Mouse (Mus musculus) heart, embryonic 10.5 days (tissue): ENCODE data around the gene Xpr1. TPM values are rescaled to one million over a fixed set of nuclear protein-coding genes. Genes with fewer than 3 reads are reported as not detected.

Source experiments
- DNase-seq: peaks from one replicate; pipeline ENCODE4 v3.0.0-alpha.2; 2017; ENCODE audit warnings: low spot score
- H3K27ac ChIP-seq: fragments of 300-500 bp; sonication (generic); 2 replicates; pipeline ENCODE4 v1.5.1; 2016; ENCODE audit warnings: mild to moderate bottlenecking
- H3K27me3 ChIP-seq: fragments of 300-500 bp; sonication (generic); 2 replicates; pipeline ENCODE4 v1.6.1; 2016; ENCODE audit warnings: mild to moderate bottlenecking; ENCODE audit not compliant: poor library complexity, insufficient read depth, severe bottlenecking
- H3K36me3 ChIP-seq: fragments of 300-500 bp; sonication (generic); 2 replicates; pipeline ENCODE4 v1.6.1; 2016; ENCODE audit warnings: mild to moderate bottlenecking, moderate library complexity
- H3K4me1 ChIP-seq: fragments of 300-500 bp; sonication (generic); 2 replicates; pipeline ENCODE4 v1.6.1; 2016; ENCODE audit warnings: mild to moderate bottlenecking
- H3K4me3 ChIP-seq: fragments of 300-500 bp; sonication (generic); 2 replicates; pipeline ENCODE4 v1.5.1; 2016; ENCODE audit warnings: mild to moderate bottlenecking, moderate library complexity
- H3K9me3 ChIP-seq: fragments of 300-500 bp; sonication (generic); 2 replicates; pipeline ENCODE4 v1.6.1; 2016; ENCODE audit warnings: mild to moderate bottlenecking, moderate library complexity
- WGBS: fragments of 180-500 bp; shearing (Covaris S2); methylation state at CpG from one replicate; pipeline ENCODE4 v1.1.7; 2016; 5-methylcytosine and 5-hydroxymethylcytosine counted together
- polyA plus RNA-seq: library from polyadenylated mRNA; unstranded; fragments of >200 nt; fragmentation: Nextera tagmentation; extraction: Ambion mirVana; gene quantifications from 2 replicates; pipeline ENCODE4 v1.2.1, GENCODE M21; 2016

The Xpr1 gene
- polyA plus RNA-seq, 1 experiment from 2014 or later, result 9.6 TPM

DNA sequence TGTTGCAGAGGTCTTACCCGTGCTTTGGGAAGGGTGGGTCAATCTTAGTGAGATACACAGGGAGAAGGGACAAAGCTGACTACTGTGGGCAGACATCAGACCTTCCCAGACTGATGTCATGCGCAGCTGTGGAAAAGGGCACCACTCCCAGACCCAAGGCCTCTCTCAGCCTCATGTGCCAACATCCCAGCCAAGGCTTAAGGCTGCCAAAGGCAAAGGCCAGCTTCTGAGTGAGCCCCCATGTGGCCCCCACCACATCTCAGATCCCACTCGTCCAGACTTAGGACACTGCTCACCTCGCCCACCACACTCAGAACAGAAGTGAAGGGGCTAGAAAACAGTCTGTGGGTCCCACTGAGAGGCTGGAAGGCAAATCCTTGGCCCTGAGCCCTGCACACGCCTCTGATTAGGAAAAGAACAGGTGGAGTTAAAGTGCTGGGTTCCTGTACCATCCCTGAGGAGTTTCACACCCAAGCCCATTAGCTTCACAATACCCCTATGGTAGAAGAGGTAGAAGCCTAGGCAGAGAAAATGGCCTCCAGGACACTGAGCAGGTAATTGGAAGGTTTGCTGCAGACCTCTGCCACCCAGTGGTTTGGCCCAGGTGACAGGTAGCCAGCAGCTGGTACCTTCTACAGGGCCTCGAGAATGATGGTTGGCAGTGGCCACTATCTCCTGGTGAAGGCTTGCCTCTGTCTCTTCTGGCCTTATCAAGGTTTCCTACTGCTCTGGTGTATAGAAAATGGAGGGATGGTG is 177.1 kb downstream of the Xpr1 start:
- H3K27ac ChIP-seq, result no peak overlapping the region
- H3K27me3 ChIP-seq, result no peaks in the 10 kb centered on the region
- H3K4me1 ChIP-seq, result peaks cover 81% of the 10 kb centered on the region
- H3K9me3 ChIP-seq, result no peaks in the 10 kb centered on the region
- H3K36me3 ChIP-seq, result peaks cover 46% of the 10 kb centered on the region
- WGBS, result 76% methylated on average over 6 of the region's 6 CpGs
- H3K4me3 ChIP-seq, result no peak overlapping the region
- DNase-seq, result no peak

DNA sequence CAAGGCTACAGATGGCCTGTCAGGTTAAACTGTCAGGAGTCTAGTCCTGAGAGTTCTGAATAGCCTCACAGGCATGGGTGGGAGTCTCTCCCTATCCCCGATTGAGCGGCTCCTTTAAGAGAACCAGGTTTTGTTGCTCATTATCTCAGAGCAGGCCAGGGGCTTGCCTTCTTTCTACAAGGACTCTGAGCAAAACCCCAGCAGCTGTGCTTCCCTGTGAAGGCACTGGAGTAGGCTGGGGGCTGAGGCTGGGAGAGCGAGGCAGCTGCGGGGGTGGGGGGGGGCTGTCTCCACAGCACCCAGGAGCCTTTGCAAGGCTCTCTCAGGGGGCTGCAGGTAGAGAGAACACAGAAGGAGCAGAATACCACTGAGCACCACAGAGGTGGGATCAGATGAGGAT is 178.0 kb downstream of the Xpr1 start:
- H3K27me3 ChIP-seq, result no peaks in the 10 kb centered on the region
- WGBS, result 64% methylated on average over 4 of the region's 4 CpGs
- H3K4me3 ChIP-seq, result no peak overlapping the region
- H3K4me1 ChIP-seq, result peaks cover 82% of the 10 kb centered on the region
- peak overlapping the region; percentile 24; the same call in 1 of the 2 replicates for H3K27ac ChIP-seq
- no peaks in the 10 kb centered on the region for H3K9me3 ChIP-seq
- no peak for DNase-seq
- peaks cover 46% of the 10 kb centered on the region for H3K36me3 ChIP-seq

DNA sequence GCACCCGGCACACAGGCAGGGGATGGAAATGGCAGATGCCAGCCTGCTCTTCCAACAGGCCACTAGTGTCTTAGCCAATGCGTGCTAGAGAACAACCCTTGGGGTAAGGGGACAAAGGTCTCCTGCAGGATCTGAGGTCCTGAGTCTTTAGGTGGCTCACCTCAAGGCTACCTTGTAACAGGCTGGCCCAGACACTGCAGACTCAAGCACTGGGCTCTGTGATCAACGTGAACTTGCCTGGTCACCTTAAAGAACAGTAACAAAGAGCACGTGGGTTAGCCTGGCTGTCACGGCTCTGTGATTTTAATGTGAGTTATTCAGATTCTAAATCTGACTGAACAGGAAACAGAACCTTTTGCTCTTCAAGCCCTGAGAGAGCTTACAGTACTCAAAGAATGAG is 179.1 kb downstream of the Xpr1 start:
- Histone ChIP-seq H3K36me3 (peaks cover 46% of the 10 kb centered on the region), H3K4me1 (peaks cover 90% of the 10 kb centered on the region), H3K27me3 (no peaks in the 10 kb centered on the region), H3K9me3 (no peaks in the 10 kb centered on the region), H3K27ac (no peak overlapping the region), H3K4me3 (no peak overlapping the region)
- DNase-seq, result no peak
- 83% methylated on average over 5 of the region's 5 CpGs for WGBS

DNA sequence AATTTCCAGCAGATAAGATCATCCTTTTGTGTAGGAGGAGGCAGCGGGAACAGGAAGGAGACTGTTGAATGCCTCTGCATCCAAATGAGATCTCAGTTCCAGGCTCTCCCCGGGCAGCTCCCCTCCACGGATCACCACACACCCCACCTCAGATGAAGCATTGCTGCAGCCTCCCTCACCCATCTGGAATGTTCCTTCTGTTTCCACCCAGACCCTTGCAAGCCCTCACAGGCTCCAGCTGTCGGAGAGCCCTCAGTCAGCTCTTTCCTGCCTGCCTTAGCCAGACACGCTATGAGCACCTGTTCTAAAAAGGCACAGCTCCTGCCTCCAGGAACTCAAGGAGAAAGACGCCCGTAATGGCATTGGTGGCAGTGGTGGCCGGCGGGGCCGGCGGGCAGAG is 179.8 kb downstream of the Xpr1 start:
- Histone ChIP-seq H3K36me3 (peaks cover 52% of the 10 kb centered on the region), H3K27ac (peak overlapping the region; percentile 78), H3K4me3 (no peak overlapping the region), H3K4me1 (peaks cover 96% of the 10 kb centered on the region), H3K9me3 (no peaks in the 10 kb centered on the region), H3K27me3 (no peaks in the 10 kb centered on the region)
- WGBS, result 60% methylated on average over 11 of the region's 11 CpGs
- DNase-seq, result no peak

DNA sequence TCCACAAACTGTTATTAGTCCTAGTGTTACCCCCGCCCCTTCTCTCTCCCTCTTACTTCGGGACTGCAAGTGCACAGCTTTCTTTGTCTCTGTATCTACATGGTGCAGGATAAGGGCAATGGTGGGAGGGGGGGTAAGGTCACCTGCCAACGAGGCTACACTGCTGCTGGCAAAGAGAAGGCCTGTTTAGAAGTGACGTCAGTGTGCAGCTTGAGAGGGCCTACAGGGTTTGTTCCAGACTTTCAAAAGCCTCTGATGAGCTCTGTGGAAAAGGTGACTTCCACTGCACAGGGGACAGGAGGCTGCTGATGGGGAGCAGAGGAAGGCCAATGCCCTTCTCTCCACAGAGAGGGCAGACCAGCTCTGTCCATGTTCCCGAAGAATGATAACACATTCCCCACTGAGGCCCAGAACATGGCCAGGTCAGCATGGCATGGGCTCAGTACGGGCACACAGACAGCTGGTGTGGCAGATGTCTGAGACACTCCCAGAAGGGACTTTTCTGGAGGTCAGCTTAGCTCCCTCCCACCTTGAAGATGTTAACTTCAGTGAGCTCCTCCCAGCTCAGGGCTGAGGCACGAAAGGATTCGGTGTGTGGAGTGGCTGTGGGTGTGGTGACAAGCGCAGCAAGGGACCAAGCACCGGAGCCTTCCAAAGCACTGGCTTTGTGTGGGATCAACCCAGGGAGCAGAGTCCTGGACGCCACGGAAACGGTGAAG is 180.8 kb downstream of the Xpr1 start:
- H3K36me3 ChIP-seq, result peaks cover 52% of the 10 kb centered on the region
- no peak overlapping the region for H3K4me3 ChIP-seq
- H3K27ac ChIP-seq, result peak overlapping the region; percentile 78
- 49% methylated on average over 13 of the region's 13 CpGs for WGBS
- H3K4me1 ChIP-seq, result peaks cover 92% of the 10 kb centered on the region
- no peak for DNase-seq
- H3K27me3 ChIP-seq, result no peaks in the 10 kb centered on the region
- H3K9me3 ChIP-seq, result no peaks in the 10 kb centered on the region

DNA sequence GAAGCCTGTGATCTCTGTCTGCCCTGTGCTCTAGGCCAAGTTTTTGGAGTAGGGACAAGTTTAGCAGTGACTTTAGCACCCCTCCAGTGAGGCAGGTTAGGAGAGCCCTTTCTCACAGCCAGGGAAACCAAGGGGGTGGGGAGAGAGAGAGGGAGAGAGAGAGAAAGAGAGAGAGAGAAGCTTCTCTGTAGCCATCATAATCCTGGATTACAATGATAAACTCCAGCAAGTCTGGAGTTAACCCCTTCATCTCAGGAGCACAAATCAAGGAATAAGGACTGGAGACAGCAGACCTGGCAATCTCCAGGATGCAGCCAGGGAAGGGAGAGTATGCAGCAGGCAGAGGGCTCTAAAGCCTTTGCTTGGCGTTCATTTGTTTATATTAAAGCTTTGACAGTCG is 181.6 kb downstream of the Xpr1 start:
- H3K4me1 ChIP-seq, result peaks cover 91% of the 10 kb centered on the region
- no peak for DNase-seq
- H3K27me3 ChIP-seq, result no peaks in the 10 kb centered on the region
- H3K4me3 ChIP-seq, result no peak overlapping the region
- H3K9me3 ChIP-seq, result no peaks in the 10 kb centered on the region
- 44% methylated on average over 2 of the region's 2 CpGs for WGBS
- H3K36me3 ChIP-seq, result peaks cover 49% of the 10 kb centered on the region
- H3K27ac ChIP-seq, result peak overlapping the region; percentile 78

DNA sequence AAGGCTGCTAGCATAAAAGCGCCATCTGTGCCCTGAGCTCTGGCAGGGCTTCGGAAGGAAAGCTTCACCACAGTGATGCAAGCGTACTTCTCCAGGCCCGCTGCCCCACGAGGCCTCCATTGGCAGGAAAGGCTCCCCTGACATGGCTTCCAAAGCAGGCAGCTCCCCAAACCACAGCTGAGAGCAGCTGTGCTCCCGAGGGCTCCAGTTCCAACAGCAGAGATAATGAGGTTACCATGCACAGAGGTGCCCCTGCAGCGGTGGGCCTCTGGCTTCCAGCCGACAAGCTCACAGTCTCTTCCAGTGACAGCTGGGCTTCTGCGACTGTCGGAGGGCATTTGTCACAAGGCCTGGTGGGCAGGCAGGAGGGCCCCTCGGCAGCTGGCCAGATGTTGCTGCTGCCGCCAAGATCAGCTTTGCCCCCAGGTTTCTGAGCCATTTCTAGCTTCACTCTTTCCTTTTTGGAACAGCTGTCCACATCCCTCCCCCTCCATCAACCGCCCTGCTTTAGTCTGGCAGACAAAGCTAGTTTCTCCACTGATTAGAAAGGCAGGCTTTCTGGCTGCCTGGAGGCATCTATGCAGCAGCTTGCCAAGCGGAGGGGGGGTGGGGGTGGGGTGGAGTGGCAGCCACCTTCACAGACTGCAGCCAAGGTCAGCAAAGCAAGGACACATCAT is 183.1 kb downstream of the Xpr1 start:
- peak overlapping the region; percentile 93 for H3K27ac ChIP-seq
- H3K9me3 ChIP-seq, result no peaks in the 10 kb centered on the region
- peaks cover 90% of the 10 kb centered on the region for H3K4me1 ChIP-seq
- peak overlapping the region; percentile 25 for H3K4me3 ChIP-seq
- H3K36me3 ChIP-seq, result peaks cover 34% of the 10 kb centered on the region
- peak; percentile 84 for DNase-seq
- no peaks in the 10 kb centered on the region for H3K27me3 ChIP-seq
- WGBS, result 33% methylated on average over 14 of the region's 14 CpGs

DNA sequence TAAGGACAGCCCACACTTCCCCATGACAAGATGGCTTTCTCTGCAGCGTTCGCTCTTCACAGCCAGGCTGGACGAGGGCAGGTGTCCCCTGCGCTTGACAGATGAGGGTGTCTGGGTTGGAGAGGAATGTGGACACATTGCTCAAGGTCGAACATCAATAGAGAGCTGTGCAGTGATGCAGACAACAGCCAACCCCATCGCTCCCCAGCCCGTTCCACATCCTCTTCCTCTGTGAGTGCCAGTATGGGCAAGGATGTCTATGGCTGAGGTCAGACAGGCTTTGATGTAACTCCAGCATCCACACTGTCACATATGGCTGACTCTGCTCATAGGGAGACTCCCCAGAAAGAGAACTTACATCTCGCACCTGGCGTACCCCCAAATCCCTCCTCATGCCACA is 183.8 kb downstream of the Xpr1 start:
- WGBS, result 70% methylated on average over 9 of the region's 9 CpGs
- no peaks in the 10 kb centered on the region for H3K27me3 ChIP-seq
- peaks cover 83% of the 10 kb centered on the region for H3K4me1 ChIP-seq
- no peaks in the 10 kb centered on the region for H3K9me3 ChIP-seq
- peak overlapping the region; percentile 93 for H3K27ac ChIP-seq
- peaks cover 33% of the 10 kb centered on the region for H3K36me3 ChIP-seq
- DNase-seq, result no peak
- peak overlapping the region; percentile 12; the same call in 1 of the 2 replicates for H3K4me3 ChIP-seq

DNA sequence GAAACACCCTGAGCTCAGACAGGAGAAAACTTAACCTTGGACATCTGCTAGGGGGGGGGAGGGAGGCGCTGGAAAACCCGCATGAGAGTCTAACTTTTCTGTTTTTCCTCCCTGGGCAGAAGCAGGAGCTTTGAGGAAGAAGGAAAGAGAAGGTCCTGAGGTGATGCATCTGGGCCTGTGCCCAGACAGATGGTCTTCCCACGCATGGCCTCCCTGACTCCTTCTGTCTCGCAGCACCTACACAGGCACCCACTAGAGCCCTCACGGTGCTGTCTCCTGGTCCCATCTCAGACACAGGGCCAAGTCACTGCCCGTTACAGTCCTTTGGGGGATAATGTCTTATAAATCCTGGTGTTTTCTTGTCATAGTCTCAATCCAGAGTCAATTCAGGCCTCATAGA is 184.4 kb downstream of the Xpr1 start:
- H3K36me3 ChIP-seq, result peaks cover 31% of the 10 kb centered on the region
- H3K27ac ChIP-seq, result peak overlapping the region; percentile 62
- 79% methylated on average over 6 of the region's 6 CpGs for WGBS
- H3K9me3 ChIP-seq, result no peaks in the 10 kb centered on the region
- H3K4me3 ChIP-seq, result no peak overlapping the region
- H3K27me3 ChIP-seq, result no peaks in the 10 kb centered on the region
- peaks cover 78% of the 10 kb centered on the region for H3K4me1 ChIP-seq
- no peak for DNase-seq

DNA sequence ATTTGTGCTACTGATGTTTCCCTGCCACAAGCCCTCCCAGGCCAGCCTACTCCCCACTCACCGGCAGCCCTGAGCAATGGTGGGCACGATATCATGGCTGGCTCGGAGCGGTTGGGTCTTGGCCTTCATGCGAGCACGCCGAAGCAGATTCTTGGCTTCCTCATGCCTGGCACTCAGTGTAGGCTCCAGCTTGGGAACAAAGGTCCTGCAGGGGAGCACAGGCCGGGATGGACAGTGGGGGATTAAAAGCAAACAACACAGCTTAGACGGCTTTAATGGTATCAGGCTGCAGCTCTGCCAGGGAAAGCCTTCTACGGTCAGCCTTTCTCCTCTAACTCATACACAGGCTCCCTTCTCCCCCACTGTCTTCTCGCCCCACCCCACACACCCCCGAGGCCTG is 184.8 kb downstream of the Xpr1 start:
- Histone ChIP-seq H3K9me3 (no peaks in the 10 kb centered on the region), H3K4me1 (peaks cover 78% of the 10 kb centered on the region), H3K27ac (peak overlapping the region; percentile 62), H3K27me3 (no peaks in the 10 kb centered on the region), H3K36me3 (peaks cover 27% of the 10 kb centered on the region), H3K4me3 (no peak overlapping the region)
- WGBS, result 81% methylated on average over 12 of the region's 12 CpGs
- DNase-seq, result no peak

DNA sequence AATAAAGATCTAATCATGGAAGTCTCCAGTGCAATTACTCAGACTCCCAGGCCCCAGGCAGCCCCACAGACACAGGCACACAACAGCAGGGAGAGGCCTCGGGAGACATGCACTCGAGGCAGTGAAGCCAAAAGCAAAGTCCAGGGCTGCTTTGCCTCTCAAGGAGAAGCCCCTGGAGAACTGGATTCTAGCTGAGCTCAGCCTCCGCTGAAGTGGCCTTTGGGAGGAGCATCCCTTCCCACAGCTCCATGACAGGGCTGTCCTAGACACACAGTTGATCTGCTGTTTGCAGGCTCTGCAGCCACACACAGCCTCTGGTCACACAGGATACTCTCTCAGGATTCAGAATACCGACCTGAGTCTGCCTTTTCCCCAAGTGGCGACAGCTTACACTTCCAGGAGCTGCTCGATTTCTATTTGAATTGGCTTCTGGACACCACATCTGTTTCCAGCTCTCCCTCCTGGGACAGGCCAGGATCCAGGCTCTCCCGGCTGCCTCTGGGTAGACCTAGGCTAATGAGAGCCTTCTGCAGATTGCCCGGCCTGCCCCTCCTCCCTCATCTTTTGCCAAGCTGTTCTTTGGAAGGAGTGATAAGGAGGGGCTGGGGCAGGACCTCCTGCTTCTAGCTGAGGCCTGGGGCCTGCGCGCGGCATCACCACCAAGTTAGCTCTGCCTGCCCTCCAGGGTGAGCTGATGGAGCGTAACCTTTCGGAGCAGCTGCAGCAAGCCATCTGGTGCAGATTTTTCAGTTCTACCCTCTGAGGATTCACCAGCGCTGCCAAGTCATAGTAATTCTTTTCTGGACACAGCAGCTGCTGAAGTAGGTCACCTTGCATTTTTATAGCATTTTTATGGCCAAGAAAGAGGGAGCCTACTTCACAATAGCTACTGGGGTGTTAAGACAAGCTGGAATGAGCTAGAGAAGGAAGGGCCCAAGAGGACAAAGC is 187.5 kb downstream of the Xpr1 start:
- DNase-seq, result no peak
- peaks cover 40% of the 10 kb centered on the region for H3K36me3 ChIP-seq
- no peak overlapping the region for H3K4me3 ChIP-seq
- H3K27ac ChIP-seq, result peak overlapping the region; percentile 65
- H3K4me1 ChIP-seq, result peaks cover 63% of the 10 kb centered on the region
- 30% methylated on average over 14 of the region's 14 CpGs for WGBS
- H3K9me3 ChIP-seq, result no peaks in the 10 kb centered on the region
- no peaks in the 10 kb centered on the region for H3K27me3 ChIP-seq
